Mouse (Mus musculus) heart, postnatal 0 days (tissue): ENCODE measurements around the gene Csnk1g2.

ENCODE experiments used
- CTCF ChIP-seq: IDR thresholded peaks from 2 replicates; pipeline ENCODE4 v1.5.1; 2016; ENCODE audit warnings: antibody characterized with exemption, control low read depth, low read depth
- EP300 ChIP-seq: IDR thresholded peaks from 2 replicates; pipeline ENCODE4 v1.6.1; 2016; ENCODE audit warnings: antibody characterized with exemption, low read depth

DNA sequence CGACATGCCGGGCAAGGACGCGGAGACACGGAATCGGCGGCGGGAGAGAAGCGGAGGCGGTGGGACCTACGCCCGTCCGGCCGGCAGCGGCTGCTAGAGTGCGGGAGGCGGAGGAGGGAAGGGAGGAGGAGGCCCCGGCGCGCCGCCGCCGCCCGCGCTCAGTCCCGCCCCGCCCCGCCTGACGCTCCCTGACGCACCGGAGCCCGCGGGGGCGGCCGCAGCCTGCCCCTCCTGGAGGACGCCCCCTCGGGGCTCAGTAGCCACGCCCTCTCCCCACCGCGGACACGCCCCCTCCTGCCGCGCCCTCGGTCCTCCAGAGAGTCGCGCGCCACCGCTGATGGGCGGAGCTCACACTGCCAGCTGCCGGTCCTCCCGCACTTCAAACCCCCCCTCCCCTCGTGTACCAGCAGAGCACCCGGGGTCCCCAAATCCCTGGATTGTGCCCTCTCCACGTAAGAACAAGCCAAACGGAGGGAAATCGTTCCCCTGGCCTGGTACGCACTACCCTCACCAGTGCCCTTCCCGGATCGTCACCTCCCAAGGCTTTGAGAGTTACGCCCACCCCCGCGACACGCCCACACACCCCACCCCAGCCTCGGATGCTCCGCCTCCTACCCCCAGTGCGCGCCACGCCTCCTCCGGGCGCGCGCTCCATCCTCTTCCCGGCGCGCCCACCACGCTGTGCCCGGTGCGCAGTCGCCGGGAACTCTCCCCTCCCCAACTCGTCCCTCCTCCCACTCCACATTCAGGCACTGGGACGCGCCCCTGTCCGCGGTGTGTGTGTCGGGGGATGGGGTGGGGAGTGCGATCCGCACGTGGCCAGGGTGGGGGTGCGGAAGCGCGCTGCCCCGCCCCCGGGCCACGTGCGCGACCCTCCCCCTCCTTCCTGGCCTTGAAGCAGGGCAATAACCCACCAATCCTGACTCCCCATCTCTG lies 45.2 kb upstream of the Csnk1g2 start, which contains the start of gene Klf16:
- TF ChIP-seq CTCF (no peak), EP300 (0 out of 2 replicates have a peak, but pooled peaks have one; percentile 56)
